Mouse (Mus musculus) heart, postnatal 0 days (tissue): ENCODE data around the gene Rtp4.

Experiments used
- CTCF ChIP-seq: IDR thresholded peaks from 2 replicates; pipeline ENCODE4 v1.5.1; 2016; ENCODE audit warnings: antibody characterized with exemption, control low read depth, low read depth
- EP300 ChIP-seq: IDR thresholded peaks from 2 replicates; pipeline ENCODE4 v1.6.1; 2016; ENCODE audit warnings: antibody characterized with exemption, low read depth

DNA sequence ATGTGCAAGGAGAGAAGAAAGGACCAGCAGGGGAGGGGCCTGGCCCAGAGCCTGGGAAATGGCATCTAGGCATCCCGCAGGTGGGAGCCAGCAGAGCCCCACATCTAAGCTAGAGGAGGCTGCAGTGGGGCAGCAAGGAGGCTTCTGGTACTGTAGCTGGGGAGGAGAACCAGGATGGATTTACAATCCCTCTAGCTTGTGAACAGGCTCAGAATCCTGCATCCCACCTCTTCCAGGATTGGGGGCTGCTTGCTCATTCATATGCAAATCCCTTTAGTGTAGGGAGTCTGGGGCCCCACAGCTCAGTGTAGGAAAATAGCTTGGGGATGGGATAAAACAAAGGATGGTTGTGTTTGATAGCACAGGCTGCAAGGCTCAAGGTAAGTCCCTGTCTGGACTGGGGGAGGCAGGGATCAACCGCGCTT lies 15.8 kb upstream of the Rtp4 start:
- TF ChIP-seq EP300 (no peak), CTCF (no peak)
